Mouse (Mus musculus) G1E (cell line): ENCODE measurements around the gene Gm3776. TPM values are rescaled to one million over a fixed set of nuclear protein-coding genes. Genes with fewer than 3 reads are reported as not detected.
"Not testable (repeated sequence)": the region's sequence is repeated elsewhere in the genome, so short reads cannot be mapped to it uniquely, and the experiment has no call there.

Source experiments
- ATAC-seq: 2 replicates; pipeline ENCODE4 v1.8.0; 2016; ENCODE audit warnings: mild to moderate bottlenecking; ENCODE audit not compliant: insufficient number of reproducible peaks, poor library complexity, low FRiP score, severe bottlenecking; ENCODE audit errors: extremely low read depth
- DNase-seq: peaks from one replicate; pipeline ENCODE4 v3.0.0; 2012; ENCODE audit warnings: low spot score
- H3K27me3 ChIP-seq: 2 replicates; pipeline ENCODE4 v1.6.1; 2012; ENCODE audit warnings: mild to moderate bottlenecking, low read length, inconsistent platforms; ENCODE audit not compliant: insufficient read depth
- H3K36me3 ChIP-seq: replicated peaks from 2 replicates; pipeline ENCODE3; 2012; ENCODE audit warnings: mild to moderate bottlenecking, inconsistent platforms
- H3K4me1 ChIP-seq: 2 replicates; pipeline ENCODE4 v1.6.1; 2012; ENCODE audit warnings: low read depth, low read length, inconsistent platforms, mixed read lengths; ENCODE audit not compliant: insufficient read depth
- H3K4me3 ChIP-seq: 2 replicates; pipeline ENCODE4 v1.5.1; 2012; ENCODE audit warnings: low read depth, mild to moderate bottlenecking, inconsistent platforms, low read length, moderate library complexity, mixed read lengths
- H3K9me3 ChIP-seq: replicated peaks from 2 replicates; pipeline ENCODE4 v1.6.1; 2012; ENCODE audit warnings: inconsistent platforms
- CTCF ChIP-seq: IDR thresholded peaks from 2 replicates; pipeline ENCODE4 v1.5.1; 2012; ENCODE audit warnings: low read depth, low read length, inconsistent platforms, mixed read lengths
- GATA1 ChIP-seq: IDR thresholded peaks from 2 replicates; pipeline ENCODE4 v1.6.1; 2012; ENCODE audit warnings: borderline replicate concordance, low read length, inconsistent platforms, mixed read lengths
- GATA2 ChIP-seq: IDR thresholded peaks from 2 replicates; pipeline ENCODE4 v1.6.1; 2012; ENCODE audit warnings: low read depth, low read length, inconsistent platforms, borderline replicate concordance
- POLR2AphosphoS5 ChIP-seq: IDR thresholded peaks from 2 replicates; pipeline ENCODE4 v1.6.1; 2012; ENCODE audit warnings: low read depth, low read length, inconsistent platforms; ENCODE audit not compliant: insufficient replicate concordance
- TAL1 ChIP-seq: conservative IDR thresholded peaks from 2 replicates; pipeline ENCODE4 v1.6.1; 2012; ENCODE audit warnings: low read depth, low read length, inconsistent platforms, mixed read lengths
- polyA plus RNA-seq: library from polyadenylated mRNA; stranded (reverse); fragments of >175 nt; gene quantifications from 2 replicates; pipeline ENCODE4 v1.2.3, GENCODE M21; 2012
- total RNA-seq, 2 experiments: library from RNA; stranded (forward) in 1 of 2; stranded (reverse) in 1 of 2; fragments of 200-1000 nt in 1 of 2; fragments of >200 nt in 1 of 2; fragmentation: Nextera tagmentation in 1 of 2; gene quantifications; 2 replicates each; pipeline ENCODE4 v1.2.3; 2014 to 2017

The Gm3776 gene
- total and polyA plus RNA-seq, 3 experiments: not detected

DNA sequence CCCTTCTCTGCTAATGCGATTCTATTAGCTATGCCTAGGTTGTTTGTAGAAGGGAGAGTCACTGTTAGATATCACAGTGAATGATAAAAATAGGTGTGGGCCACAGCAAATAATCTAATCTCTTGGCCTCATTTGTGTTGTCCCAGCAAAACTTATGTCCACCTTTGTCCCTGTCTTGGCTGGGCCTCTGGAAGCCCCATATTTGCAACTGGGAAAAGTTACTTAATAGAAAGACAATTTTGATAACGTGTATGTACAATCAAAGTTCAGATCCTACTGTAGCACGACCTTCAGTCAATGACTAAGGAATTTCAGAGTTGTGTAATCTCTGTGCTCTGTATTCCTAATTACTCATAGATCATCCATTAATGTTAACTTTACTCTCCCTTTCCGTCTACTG is 39.9 kb upstream of the Gm3776 start:
- ATAC-seq: no peak
- TF ChIP-seq CTCF (no peak), GATA1 (no peak), GATA2 (no peak), TAL1 (no peak), POLR2AphosphoS5 (no peak)
- H3K27me3 ChIP-seq: 0 out of 2 replicates have a peak, but pooled peaks cover 3% of the 10 kb centered on the region
- H3K9me3 ChIP-seq: no peaks in the 10 kb centered on the region
- no peak overlapping the region for H3K4me3 ChIP-seq
- no peaks in the 10 kb centered on the region for H3K36me3 ChIP-seq
- H3K4me1 ChIP-seq: 0 out of 2 replicates have a peak, but pooled peaks cover 3% of the 10 kb centered on the region
- DNase-seq: no peak

DNA sequence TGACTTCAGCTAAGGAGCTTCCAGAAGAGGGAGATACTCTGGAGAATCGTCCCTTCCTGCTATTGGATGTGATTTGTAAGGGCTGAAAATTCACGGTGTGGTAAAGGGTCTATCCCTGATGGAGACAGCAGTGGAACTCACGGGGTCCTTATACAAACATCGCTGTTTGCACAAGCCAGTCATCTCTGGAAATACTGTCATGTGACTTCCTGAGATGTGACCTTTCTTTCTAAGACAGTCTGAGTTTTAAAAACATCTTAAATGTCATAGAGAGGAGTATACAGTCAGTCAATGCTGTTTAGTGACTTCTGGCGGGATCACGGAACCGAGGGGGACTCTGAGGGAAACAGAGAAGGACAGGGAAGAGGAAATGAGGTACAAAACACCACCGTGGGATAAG is 34.3 kb upstream of the Gm3776 start:
- no peaks in the 10 kb centered on the region for H3K4me1 ChIP-seq
- no peak overlapping the region for H3K4me3 ChIP-seq
- H3K27me3 ChIP-seq: no peaks in the 10 kb centered on the region; the same call in 1 of the 2 replicates
- DNase-seq (no peak), ATAC-seq (no peak)
- H3K36me3 ChIP-seq: no peaks in the 10 kb centered on the region
- no peaks in the 10 kb centered on the region for H3K9me3 ChIP-seq
- TF ChIP-seq POLR2AphosphoS5 (no peak), GATA1 (no peak), GATA2 (no peak), TAL1 (no peak), CTCF (no peak)

DNA sequence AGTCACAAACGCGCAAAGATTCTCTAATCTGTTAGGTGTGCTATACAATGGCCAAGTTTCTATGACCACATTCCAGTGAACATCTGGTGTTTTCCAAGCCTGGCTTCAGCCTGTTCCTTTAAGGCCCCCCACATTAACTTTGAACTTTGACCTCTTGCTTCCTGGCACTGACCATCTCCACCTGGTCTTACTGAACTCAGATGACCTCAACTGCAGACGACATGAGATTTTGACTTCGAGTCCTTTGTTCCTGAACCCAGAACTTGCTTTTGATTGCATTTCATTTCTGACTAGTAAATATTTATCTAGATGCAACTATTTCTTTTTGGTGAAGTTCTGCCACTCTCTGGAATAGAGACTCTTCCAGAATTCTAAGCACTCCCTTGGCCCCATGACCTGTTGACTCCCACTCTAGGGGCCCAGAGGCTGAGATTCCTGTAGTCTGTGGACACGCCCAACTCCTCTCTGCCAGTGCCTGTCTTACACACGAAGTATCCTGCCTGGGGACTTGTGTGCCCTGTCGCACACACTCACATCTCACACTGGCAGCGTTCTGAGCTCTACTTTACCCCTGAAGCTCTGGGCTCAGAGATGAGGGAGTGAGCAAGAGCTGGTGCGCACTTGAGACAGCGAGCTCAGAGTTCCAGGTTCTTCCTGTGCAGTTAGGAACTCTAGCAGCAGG is 33.6 kb upstream of the Gm3776 start:
- Histone ChIP-seq H3K4me3 (no peak overlapping the region), H3K36me3 (no peaks in the 10 kb centered on the region), H3K9me3 (no peaks in the 10 kb centered on the region), H3K4me1 (no peaks in the 10 kb centered on the region), H3K27me3 (no peaks in the 10 kb centered on the region; the same call in 1 of the 2 replicates)
- no peak for ATAC-seq
- TF ChIP-seq GATA1 (no peak), CTCF (no peak), POLR2AphosphoS5 (no peak), TAL1 (no peak), GATA2 (no peak)
- no peak for DNase-seq

DNA sequence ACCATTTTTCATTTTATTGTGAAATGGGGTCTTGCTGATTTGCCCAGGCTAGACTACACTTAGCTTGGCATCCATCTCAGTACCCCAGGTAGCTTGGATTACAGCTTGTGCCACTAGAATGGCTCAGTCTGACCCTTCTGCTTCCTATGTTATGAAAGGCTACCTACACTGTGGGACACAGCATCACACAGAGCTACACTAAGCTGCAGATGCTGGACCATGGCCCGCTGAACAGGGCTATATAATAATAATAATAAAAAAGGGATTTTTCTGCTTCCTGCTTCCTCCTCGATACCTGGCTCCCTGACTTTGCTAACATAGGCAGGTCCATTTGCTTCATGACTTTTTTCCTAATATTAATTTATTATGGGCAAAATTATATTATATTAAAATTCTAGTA is 32.5 kb upstream of the Gm3776 start:
- DNase-seq (no peak), ATAC-seq (no peak)
- Histone ChIP-seq H3K9me3 (no peaks in the 10 kb centered on the region), H3K4me1 (no peaks in the 10 kb centered on the region), H3K36me3 (no peaks in the 10 kb centered on the region), H3K27me3 (no peaks in the 10 kb centered on the region; the same call in 1 of the 2 replicates), H3K4me3 (no peak overlapping the region)
- TF ChIP-seq CTCF (no peak), TAL1 (no peak), GATA1 (no peak), POLR2AphosphoS5 (no peak), GATA2 (no peak)

DNA sequence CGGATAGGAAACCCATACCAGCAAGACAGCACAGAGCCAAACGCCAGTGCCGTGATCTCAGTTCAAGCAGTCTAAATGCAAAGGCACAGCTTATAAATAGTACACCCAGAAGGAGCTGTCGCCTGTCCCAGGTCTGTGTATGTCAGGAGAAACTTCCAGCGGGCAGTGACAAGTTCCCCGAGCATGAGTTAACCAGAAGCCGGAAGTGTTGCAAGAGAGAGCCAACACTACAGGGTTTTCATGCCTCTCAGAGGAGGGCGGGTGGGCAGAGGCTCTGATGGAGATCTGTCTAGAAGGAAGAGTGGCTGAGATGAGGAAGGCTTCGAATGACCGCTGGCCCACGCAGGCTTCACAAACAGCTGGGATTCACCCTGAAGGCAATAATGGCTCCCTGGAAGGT is 31.6 kb upstream of the Gm3776 start:
- Histone ChIP-seq H3K27me3 (no peaks in the 10 kb centered on the region; the same call in 1 of the 2 replicates), H3K4me3 (no peak overlapping the region), H3K9me3 (no peaks in the 10 kb centered on the region), H3K4me1 (no peaks in the 10 kb centered on the region), H3K36me3 (no peaks in the 10 kb centered on the region)
- DNase-seq: no peak
- ATAC-seq: no peak
- TF ChIP-seq TAL1: no peak
- no peak for TF ChIP-seq CTCF
- no peak for TF ChIP-seq POLR2AphosphoS5
- no peak for TF ChIP-seq GATA2
- no peak for TF ChIP-seq GATA1

DNA sequence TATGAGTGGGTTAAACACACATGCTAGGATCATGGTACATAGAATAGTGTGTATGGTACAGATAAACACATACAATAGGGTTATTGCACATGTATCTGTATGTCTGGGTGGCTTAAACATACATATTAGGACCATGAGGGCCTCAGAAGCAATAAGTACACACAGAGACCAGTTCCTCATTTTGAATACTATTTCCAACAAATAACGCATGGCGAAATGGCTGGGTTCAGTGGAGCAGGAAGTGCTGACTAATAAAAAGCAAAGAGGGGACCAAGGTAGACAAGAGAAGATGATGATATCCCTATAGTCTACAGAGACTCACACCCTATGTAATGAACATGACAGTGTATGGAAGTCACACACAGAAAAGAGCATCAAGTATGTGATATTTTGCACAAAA is 28.8 kb upstream of the Gm3776 start:
- DNase-seq: no peak

DNA sequence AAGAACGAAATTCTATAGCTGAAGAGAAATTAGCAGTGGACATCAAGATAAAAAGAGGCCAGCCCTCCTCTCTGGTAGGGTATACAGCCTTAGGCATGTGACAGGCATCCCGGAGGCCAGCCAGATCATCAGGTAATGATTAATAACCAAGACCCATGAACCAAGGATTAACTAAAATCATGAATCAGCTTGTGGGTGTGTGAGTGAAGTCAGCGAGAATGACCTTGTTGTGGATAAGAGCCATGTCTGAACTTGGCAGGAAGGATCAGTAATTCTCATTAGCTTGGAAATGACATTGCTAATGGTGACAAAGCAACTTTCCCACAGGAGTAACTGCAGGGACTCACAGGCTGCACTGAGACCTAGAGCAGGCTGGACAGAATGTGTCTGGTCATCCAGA is 27.3 kb upstream of the Gm3776 start:
- not testable (repeated sequence) for H3K4me3 ChIP-seq, H3K27me3 ChIP-seq, H3K36me3 ChIP-seq, H3K4me1 ChIP-seq, ATAC-seq, DNase-seq, H3K9me3 ChIP-seq

More for the DNA sequence above, 28.8 kb upstream of the Gm3776 start:
- ATAC-seq: no peak
- TF ChIP-seq GATA2 (no peak), POLR2AphosphoS5 (no peak), GATA1 (no peak), CTCF (no peak), TAL1 (no peak)
- Histone ChIP-seq H3K27me3 (no peaks in the 10 kb centered on the region; the same call in 1 of the 2 replicates), H3K4me1 (no peaks in the 10 kb centered on the region), H3K4me3 (no peak overlapping the region), H3K36me3 (no peaks in the 10 kb centered on the region), H3K9me3 (no peaks in the 10 kb centered on the region)

DNA sequence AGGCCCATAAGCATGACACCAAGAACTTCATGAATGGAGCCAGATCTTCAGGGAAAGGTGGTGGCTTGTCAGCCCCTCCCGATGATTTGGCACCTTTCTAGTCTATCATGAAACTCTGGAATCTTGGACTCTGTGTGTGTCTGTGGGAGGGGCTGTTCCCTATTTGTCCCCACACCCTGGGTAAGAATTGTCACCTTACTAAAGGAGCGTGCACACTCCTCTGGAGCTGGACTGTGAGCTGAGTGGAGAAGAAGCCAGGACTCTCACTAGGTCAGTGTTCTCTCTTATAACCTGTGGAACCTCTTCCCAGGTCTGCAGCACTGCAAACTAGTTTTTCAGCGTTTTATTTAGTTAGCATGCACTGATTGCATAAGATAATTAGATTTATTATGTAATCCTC is 26.5 kb upstream of the Gm3776 start, which contains the start of gene Gsta1:
TSS of gene Gsta1 (plus strand) at position 196 of the 400 bp plus-strand sequence.
- not testable (repeated sequence) for DNase-seq, H3K4me1 ChIP-seq, ATAC-seq

DNA sequence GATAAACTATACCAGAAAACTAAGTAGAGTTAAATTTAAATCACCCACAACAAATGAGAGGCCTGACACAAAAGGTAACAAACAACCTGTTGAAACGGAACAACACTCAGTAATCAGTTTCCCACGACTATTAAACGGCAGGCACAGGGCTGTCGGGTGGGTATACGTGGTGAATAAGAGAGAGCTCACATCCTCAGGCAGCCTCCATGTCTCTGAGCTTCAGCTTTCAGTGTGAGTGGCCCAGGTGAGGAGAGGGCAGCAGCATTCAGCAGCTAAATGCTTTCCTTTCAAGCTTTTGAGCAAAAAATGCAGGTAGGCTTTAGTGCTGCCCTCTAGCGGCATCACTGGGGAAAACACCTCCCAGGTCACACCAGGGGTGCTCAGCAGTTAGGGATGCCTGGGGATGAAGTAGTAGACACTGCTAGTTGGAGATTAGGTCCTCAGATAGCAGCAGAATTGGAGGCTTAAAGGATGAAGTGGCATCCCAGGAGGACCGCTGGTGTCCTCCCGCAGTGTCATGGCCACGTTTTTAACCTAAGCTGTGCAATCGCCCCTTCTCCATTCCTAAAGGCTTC is 23.7 kb upstream of the Gm3776 start:
- H3K27me3 ChIP-seq, H3K4me1 ChIP-seq, H3K9me3 ChIP-seq, DNase-seq, H3K4me3 ChIP-seq, H3K36me3 ChIP-seq: not testable (repeated sequence)
- peak; percentile 28; the same call in 1 of the 2 replicates for ATAC-seq

More for the DNA sequence above, 26.5 kb upstream of the Gm3776 start, which contains the start of gene Gsta1:
- not testable (repeated sequence) for H3K27me3 ChIP-seq, H3K4me3 ChIP-seq, H3K9me3 ChIP-seq, H3K36me3 ChIP-seq
